Mouse (Mus musculus): ENCODE measurements at regions not wholly inside any gene's neighbourhood (a gene's known extent, or its start where the extent isn't known, plus 50 kb on each side); places are given as distances from the start of the nearest gene placed in this dataset.

GRCm38 (mm10) chr16:95151914-95152313 lies 105.4 kb upstream of the Kcnj15 start:
- TF ChIP-seq CTCF (conservative IDR thresholded peaks at IDR 0.05; ENCODE audit: low read length) (no peak), POU5F1 (IDR thresholded peaks at IDR 0.05; ENCODE audit: borderline replicate concordance, low read length) (no peak), NANOG (IDR thresholded peaks at IDR 0.05; ENCODE audit: borderline replicate concordance, low read length) (no peak)

Data from E14TG2a.4 (cell line).